Mouse (Mus musculus): ENCODE data around the gene Ptgdr2.

Ptgdr2 gene

DNA sequence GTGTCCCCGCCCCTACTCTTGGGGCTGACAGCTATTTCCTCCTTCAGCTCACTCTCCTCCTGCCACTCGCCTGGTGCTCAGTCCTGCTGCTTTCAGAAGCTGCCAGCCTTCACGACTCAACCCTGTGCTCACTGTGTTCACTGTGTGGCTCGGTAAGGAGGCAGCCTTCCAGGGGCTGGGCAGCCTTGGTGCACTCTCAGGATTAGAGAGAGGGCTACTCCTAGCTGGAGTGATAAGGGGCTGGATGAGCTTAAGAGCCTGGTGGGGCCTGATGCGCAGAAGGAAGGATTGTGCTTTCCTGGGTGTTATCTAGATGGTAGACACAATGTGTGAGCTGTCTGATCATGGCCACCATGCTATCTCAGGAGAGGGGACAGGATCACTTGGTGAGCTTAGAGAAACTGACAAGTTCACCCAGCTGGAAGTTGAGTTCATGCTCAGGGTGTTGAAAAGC lies at the start of gene Ptgdr2:
TSS of gene Ptgdr2 (plus strand) at position 51 of the 454 bp plus-strand sequence.
- DNase-seq (ENCODE audit: low spot score): no peak

DNA sequence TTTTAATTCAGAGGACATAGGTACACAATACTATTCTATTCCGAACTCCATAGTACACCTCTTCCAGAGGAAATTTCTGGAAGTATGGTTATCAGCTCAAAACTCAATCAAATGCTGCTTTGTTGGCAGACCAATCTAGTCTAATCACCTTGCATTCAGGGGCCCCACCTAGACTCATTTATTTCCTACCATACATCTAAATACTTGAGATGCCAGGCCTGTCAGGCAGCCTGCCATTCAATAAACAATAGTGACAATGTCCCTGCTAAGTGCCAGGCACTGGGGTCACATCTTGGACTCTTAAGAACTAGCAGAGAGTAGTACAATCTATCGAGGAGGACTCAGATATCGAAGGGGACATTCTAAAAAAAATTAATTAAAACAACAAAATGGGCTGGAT lies 44.8 kb upstream of the Ptgdr2 start:
- no peak for DNase-seq (ENCODE audit: low spot score)

DNA sequence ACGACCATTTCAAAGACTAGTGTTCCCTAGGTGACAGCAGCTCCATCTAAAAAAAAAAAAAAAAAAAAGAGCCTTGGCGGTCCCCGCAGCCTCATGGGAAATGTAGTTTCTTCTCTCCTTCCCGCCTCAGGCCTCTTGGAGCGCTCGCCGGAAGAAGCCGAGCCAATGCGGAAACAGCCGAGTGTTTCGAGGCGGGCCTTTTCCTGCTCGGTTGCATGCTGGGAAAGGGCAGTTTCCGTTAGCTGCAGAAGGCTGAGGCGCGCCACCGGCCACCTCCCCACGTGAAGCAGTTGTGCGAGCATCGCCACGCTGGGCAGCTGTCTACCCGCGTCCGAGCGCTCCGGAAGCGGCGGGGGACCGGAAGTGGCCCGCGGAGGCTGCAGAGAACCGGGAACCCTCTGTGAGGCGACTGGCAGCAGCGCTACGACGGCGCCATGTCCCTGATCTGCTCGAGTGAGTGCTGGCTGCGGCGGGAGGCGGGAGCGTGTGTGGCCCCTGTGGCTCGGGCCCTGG lies 41.9 kb upstream of the Ptgdr2 start, which contains the start of gene Prpf19:
TSS of gene Prpf19 (plus strand) at position 216 of the 513 bp plus-strand sequence.
- peak; percentile 98 for DNase-seq (ENCODE audit: low spot score)

DNA sequence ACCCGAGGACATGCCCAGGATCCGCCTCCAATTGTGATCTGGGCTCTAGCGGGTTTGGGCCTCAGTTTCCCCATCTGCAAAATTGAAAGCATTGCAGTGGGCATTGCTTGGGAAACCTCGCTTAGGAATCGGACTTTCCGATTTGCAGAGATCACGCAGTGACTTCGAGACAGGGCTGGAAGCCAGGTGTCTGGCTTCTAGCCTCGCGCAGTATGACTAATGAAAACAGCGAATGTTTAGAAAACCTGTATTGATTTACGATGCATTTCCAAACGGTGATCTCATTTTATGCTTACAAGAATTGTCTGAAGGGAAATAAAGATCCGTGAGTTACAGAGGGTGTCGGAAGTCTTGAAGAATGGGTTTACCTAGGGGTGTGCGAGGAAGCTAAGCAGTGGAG lies 41.3 kb upstream of the Ptgdr2 start:
- peak; percentile 41 for DNase-seq (ENCODE audit: low spot score)

DNA sequence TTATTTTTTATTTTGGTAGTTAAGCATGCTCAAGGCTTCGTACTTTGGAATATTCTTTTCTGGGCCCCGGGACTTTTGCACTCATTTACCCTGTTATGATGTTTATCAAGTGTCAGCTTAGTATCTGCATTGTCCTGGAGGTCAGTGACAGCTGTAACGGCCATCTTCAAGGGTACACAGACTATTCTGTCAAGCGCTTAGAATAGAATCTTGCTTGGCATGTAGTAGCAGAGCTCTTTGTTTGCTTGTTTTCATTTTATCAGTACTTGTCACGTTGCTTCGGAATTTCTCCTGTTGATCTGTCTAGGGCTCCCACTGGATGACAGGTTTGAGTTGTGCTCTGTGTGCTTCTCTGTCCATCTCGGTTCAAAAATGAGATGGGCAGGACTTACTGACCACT lies 40.1 kb upstream of the Ptgdr2 start:
- no peak for DNase-seq (ENCODE audit: low spot score)

DNA sequence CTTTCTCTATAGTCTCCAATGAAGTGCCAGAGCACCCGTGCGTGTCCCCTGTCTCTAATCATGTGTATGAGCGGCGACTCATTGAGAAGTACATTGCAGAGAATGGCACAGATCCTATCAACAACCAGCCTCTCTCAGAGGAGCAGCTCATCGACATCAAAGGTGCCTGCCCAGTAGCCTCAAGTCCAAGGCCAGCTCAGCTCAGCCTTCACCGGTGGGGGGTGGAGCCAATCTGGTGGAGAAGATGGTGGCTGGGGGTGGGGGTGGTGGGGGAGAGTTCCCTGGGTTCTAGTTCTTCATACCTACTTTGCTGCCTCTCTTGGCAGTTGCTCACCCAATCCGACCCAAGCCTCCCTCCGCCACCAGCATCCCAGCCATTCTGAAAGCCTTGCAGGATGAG lies 39.5 kb upstream of the Ptgdr2 start:
- no peak for DNase-seq (ENCODE audit: low spot score)

DNA sequence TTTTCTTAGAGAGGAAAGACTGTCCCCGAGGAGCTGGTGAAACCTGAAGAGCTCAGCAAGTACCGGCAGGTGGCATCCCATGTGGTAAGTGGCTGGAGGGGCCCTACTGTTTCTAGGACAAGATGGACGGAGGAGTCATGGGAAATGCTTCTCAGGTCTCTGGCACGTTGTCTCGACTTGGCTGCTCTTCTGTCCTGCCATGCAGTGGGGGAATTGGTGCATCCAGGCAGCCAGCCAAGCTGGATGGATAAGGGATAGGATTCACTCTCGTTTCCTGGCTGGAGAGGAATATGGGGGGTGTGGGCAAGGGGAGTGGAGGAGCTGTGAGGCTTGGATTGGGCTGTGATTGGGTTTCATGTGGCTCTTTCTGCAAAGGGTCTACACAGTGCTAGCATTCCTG lies 36.6 kb upstream of the Ptgdr2 start:
- DNase-seq (ENCODE audit: low spot score): no peak

DNA sequence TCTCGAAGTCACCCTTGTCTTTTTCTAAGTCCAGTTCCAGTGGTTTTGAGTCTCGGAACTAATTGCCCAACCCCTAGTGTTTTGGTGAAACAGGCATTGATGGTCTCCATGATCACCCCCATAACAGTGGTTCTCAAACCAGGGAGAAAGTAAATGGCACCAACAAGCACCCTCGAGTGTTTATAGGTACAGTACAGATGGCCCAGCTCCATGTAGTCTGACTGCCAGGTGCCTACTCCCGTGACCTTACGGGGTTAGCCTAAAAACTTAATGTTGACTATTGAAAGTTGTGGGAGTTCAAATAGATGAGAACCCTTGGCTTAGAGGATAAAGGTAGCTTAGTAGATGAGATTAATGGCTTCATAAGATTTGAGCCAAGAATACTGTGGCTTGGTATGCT lies 35.9 kb upstream of the Ptgdr2 start:
- no peak for DNase-seq (ENCODE audit: low spot score)

DNA sequence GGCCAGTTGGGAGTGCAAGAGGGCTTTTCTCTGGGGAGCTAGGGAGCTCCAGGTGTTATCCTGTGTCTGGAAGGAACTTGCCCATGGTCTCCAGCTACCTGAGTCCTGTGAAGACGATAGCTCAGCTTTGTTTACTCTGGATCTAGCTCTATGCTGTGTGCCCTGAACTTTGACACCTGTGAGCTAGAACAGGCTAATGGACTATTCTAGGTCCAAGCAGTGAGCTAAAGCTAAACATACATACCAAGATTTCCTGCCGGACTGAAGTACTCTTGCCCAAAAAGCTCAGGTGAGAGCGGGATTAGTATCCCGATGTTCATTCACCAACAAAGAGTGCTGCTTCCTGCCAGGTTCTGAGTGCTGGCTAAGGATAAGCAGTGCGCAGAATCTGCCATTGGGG lies 32.4 kb upstream of the Ptgdr2 start:
- no peak for DNase-seq (ENCODE audit: low spot score)

DNA sequence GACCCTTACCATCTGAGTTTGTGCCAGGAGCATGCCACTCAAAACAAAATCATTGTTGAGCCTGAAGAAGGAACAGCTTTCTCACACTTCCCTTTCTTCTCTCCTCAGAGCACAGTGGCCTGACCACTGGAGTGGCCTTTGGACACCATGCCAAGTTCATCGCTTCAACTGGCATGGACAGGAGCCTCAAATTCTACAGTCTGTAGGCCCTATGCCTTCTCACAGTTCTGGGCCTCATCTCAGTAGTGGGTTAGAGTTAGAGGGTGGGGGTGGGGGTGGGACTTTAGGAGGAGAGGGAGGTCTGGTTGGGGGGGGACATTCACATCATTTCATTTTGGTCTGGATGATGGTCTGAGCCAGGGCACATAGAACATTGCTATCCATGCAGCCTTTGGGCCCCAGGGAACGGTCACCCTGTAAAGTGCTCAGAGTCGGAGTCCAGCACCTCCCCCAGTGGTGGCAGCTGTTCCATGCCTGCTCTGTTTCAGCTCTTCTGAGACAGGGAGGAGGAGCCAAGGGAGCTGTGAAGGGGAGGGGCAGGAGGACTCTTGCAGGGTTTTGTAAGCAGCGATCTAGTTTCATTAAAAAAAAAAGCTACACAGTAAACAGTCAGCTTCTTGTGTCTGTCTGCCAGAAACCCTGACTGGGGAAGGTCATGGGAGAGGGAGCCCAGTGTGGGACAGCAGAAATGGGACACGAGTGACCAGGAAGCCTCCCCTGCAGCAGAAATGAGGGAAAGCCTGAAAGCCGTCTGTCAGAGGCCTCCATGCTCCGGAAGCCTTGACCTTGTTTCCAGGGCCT lies 31.8 kb upstream of the Ptgdr2 start:
- peak; percentile 66 for DNase-seq (ENCODE audit: low spot score)

DNA sequence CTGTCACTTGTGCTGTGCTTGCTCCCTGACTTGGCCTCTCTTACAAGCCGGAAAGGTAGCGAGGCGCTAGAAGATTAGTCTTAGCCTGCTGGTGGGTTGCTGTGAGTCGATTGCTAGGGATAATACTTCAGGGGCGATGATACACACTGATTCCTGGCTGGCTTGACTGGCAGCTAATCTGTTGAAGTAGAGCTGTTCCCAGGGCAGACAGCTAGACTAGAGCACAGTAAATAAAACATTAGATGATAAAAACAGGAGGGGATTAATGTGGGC lies 31.3 kb upstream of the Ptgdr2 start:
- DNase-seq (ENCODE audit: low spot score): no peak

DNA sequence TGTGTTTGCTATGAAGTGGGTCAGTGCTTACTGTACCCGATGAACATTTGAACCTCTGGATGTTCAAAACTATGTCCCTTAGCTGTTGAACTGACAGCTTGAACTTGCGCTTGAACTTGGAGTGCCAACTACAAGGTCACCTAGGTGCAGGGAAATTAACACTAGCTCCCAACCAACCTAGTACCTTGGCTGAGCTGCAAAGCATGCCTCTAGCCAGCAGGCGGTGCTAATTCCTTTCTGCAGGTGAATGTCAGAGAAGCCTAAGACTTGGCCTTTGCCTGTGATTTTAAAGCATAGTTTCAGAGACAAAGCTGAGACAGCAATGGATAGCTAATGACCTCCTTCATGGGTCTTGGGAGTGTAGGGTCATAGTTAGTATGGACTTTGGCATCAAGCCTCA lies 29.1 kb upstream of the Ptgdr2 start:
- DNase-seq (ENCODE audit: low spot score): peak; percentile 65

DNA sequence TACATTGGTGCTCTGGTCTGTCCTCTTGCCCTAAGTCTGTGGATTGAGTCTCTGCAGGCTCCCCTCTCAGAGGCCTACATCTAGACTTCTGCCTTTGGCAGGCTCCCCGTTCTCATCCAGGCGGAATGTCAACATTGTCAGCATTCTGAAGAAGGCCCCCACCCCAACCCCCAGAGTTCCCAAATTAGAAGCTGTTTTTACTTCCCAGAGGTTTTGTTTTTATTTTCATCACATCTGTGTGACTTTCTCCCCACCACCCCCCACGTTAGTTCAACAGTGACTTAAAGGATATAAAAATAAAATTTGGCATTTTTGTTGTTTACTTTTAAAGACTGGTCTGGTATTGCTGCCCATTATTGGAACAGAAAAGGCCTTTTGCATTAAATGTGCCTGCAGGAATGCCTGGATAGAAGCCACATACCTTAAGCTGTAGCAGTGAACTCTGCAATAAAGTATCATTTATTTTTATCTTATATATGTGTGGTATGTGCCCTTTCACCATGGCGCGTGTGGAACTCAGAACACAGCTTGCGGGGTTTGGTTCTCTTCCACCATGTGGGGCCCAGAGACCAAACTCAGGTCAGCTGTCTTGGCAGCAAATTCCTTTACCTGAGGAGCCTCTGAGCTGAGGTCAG lies 27.8 kb upstream of the Ptgdr2 start:
- no peak for DNase-seq (ENCODE audit: low spot score)

DNA sequence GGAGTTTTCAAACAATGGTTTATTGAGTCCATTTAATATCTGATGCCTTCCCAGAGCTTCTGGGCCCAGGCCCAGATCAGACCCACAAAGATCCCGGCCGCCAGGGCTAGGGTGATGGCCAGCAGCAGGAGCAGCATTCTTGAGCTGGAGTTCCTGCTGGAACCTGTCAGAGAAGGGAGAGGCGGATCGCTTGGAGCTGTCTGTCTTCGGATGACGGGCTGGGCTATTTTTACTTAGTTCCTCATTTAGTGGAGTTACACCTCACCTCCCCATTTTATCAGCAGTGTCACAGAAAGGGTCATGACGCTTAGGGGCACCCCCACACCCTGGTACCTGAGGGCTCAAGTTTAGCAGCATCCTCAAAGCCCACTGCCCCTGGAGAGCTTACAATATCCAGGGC lies 22.7 kb upstream of the Ptgdr2 start:
- DNase-seq (ENCODE audit: low spot score): no peak

DNA sequence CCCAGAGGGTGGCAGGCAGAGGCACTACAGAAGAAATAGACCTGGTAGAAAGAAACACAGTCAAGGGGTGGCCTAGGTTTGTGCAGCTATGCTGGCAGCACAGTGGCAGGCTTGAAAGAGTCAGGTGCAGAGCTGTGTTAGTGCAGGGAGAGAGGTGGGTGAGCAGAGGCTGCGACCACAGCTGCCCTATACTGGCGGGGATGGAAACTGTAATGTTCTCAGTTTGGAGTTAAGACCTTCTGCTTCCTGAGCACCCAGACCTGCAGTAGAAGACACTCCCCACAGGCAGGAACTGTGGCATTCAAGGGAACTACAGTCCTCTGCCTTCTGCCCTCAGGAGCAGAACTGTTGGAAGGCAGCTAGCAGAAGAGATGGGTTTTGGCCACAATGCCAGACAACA lies 22.1 kb upstream of the Ptgdr2 start:
- no peak for DNase-seq (ENCODE audit: low spot score)

DNA sequence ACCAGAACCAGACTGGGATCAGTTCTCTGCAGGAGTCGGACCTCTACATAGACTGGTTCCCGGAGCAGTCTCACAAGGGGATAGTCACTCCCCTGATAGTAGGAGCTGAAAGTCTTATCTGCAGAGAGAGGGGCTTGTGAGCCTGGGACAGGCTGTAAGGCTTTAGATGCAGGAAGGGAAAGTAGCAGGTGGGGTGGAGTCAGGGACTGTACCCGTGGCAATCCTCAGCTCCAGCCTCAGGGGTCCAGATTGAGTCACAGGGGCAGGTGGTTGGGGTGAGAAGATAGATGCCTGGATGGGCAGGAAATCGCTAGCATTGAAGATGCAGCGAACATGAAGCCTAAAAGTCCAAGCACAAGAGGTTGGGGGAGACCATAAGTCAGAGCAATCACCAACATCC lies 20.5 kb upstream of the Ptgdr2 start:
- no peak for DNase-seq (ENCODE audit: low spot score)

DNA sequence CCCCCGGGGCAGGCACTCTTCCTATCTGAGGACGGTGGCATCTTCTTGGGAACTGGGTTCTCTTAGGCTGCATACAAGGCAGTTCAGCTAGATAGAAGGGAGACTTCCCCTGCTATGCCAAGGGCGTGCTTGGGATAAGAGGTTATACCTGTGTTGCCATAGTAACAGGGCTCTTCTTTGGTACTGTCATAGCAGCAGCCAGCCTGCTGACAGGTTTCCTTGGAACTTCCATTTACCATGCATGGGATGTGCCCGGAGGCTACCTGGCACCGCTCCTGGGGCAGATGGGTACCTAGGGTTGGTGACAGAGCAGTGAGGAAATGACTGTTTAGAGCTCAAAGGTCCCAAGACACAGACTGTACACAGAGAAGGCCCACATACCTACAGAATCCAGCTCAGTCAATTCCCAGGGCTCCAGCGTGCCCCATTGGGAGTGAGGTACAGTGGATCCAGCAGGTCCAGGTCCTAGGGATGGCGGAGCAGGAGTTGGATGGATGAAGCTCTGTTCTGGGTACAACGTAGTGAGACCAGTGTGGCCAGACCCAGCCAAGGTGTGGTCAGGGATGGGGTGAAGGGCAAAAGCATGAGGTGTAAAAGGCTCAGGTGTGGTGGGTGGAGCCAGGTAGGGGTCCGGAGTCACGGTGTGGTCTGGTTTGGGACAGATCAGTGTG lies 18.5 kb upstream of the Ptgdr2 start:
- no peak for DNase-seq (ENCODE audit: low spot score)

DNA sequence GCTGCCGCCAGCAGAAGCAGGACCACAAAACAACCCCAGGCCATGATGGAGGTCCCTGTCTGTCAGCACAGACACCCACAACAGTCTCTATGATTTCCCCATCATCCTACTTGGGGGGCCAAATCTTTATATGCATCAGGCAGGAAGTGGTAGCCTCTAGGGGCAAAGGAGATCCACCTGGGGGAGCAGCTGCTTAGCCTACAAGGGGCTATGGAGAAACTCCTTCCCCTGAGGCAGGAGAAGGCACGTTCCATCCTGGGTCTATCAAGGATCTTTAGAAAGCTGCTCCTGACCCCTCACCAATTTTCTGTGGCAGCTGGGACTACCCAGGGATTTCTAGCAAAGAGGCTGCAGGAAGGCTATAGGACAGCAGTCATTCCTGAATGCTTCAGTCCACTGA lies 16.4 kb upstream of the Ptgdr2 start, which contains the start of gene Zp1:
TSS of gene Zp1 (minus strand) at position 101 of the 400 bp plus-strand sequence.
- DNase-seq (ENCODE audit: low spot score): no peak

DNA sequence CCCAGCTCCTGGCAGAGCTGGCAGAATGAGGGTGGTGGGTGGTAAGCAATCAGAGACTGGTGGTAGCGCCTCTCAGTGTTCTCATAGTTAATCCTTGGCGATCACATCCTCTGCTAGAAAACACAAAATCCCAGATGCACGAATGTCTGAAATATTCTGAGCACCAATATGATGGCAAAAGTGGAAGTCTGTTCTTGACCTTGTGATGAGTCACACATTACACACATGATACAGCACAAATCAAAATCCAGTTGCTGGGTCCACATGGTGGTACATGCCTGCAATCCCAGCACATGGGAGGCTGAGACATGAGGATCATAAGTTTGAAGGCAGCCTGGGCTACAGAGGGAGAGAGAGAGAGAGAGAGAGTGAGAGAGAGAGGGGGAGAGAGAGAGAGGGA lies 15.9 kb upstream of the Ptgdr2 start:
- DNase-seq (ENCODE audit: low spot score): no peak

DNA sequence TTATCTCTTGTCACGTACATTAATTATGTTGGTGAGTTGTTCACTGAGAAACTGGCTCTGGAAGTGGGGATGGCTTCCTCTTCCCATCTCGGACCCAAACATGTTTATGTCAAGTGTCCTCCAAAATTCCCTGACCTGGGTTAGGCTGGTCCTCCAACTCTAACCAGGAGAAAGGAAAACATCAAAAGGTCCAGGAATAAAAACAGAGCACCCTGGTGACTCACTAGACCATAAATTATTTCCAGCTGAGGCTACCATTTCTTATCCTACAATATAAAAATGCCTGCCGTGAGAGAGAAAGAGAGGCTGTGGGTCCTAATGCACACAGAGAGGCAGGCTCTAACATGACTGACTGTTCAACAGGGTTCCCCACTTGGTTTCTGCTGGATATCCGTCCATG lies 12.7 kb upstream of the Ptgdr2 start:
- no peak for DNase-seq (ENCODE audit: low spot score)

DNA sequence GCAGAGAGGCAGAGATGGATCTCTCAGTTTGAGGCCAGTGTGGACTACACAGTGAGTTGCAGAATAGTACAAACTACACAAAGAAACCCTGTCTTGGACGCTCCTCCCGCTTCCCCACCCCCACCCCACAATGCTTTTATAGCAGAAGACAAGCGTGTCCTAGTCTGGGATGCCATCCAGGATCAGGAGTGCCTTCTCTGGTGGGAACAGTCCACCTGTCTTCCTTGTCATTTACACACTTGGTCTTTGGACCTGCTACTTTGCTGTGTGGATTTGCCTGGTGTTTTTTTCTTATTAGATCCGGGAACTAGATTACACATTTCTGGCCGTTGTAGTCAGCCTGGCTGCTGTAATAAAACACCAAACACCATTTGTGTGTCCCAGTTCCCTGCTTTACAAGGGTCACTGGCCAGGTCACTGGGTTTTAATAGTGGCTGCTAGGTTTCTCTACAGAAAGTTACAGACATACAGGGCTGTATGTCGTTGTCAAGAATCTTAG lies 10.8 kb upstream of the Ptgdr2 start:
- DNase-seq (ENCODE audit: low spot score): no peak

DNA sequence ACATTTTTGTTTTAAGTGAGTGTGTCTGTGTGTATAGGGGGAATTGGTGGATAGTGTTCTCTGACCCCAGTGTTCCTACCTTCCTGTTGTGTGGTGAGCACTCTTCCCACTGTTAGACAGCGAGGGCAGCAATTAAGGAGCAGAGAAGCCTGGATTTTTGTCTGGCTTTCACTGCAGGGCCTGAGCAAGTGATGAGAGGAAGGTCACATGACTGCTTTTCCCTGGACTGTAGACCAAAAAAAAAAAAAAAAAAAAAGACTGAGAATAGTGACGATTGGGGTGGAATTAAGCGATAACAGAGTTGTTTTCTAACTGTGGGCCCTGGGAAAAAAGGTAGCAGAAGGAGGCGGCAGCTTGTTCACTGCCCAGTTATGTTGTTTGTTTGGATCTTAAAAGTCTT lies 10.3 kb upstream of the Ptgdr2 start:
- no peak for DNase-seq (ENCODE audit: low spot score)

DNA sequence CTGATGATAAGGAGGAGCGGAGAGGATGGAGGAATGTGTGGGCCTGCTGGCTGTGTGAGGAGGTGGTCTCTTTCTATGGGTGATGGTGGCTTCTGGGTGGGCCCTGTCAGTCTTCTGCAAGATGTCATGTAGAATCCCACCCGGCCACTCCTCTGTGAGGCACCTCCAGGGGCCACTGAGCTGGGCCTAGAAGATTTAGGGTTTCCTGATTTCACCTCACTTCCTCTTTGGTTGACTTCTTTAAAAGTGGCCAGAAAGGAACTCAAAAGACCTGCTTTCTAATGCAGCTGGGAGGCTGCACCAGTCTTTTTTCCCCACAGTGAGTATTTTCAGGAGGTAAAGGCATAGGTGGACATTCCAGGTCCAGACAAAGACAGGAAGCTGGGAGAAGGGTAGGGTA lies 6.3 kb upstream of the Ptgdr2 start:
- no peak for DNase-seq (ENCODE audit: low spot score)

Measured in urinary bladder, postnatal 14 days (tissue).